Mouse (Mus musculus) layer of hippocampus, postnatal 36 days (tissue): ENCODE measurements at regions not wholly inside any gene's neighbourhood (a gene's known extent, or its start where the extent isn't known, plus 50 kb on each side); places are given as distances from the start of the nearest gene placed in this dataset.

ENCODE experiments used
- DNase-seq, 2 experiments: peaks; one replicate each; pipeline ENCODE4 v3.0.0; 2022

GRCm38 (mm10) chr9:87784872-87785271 lies 53.8 kb upstream of the Tbx18 start:
- DNase-seq: no peak

- no peak for DNase-seq
These were observed 80.7 kb upstream of the Tbx18 start for GRCm38 (mm10) chr9:87811746-87812145.

- no peak for DNase-seq
These were observed 91.2 kb upstream of the Tbx18 start for GRCm38 (mm10) chr9:87822276-87822675.

GRCm38 (mm10) chr9:87824691-87825230 lies 93.7 kb upstream of the Tbx18 start:
- no peak for DNase-seq

GRCm38 (mm10) chr9:87843898-87844297 lies 112.8 kb upstream of the Tbx18 start:
- DNase-seq: no peak

GRCm38 (mm10) chr9:87844453-87844852 lies 113.4 kb upstream of the Tbx18 start:
- DNase-seq: no peak

GRCm38 (mm10) chr9:87848882-87849281 lies 117.8 kb upstream of the Tbx18 start:
- DNase-seq: no peak

GRCm38 (mm10) chr9:87850133-87850532 lies 119.1 kb upstream of the Tbx18 start:
- DNase-seq: no peak

- no peak for DNase-seq
These were observed 130.5 kb upstream of the Tbx18 start for GRCm38 (mm10) chr9:87861588-87861987.

- DNase-seq: no peak
These were observed 134.2 kb upstream of the Tbx18 start for GRCm38 (mm10) chr9:87865236-87865635.

GRCm38 (mm10) chr9:87872384-87872905 lies 141.4 kb upstream of the Tbx18 start:
- DNase-seq: no peak

GRCm38 (mm10) chr9:87882587-87882986 lies 151.5 kb upstream of the Tbx18 start:
- no peak for DNase-seq

- DNase-seq: no peak
These were observed 152.0 kb upstream of the Tbx18 start for GRCm38 (mm10) chr9:87883069-87883468.

- DNase-seq: no peak
These were observed 163.0 kb upstream of the Tbx18 start for GRCm38 (mm10) chr9:87894051-87894450.

GRCm38 (mm10) chr9:87894596-87894995 lies 163.5 kb upstream of the Tbx18 start:
- no peak for DNase-seq

- no peak for DNase-seq
These were observed 164.5 kb upstream of the Tbx18 start for GRCm38 (mm10) chr9:87895526-87895925.

- DNase-seq: no peak
These were observed 166.3 kb upstream of the Tbx18 start for GRCm38 (mm10) chr9:87897336-87897735.

GRCm38 (mm10) chr9:87899368-87899767 lies 168.3 kb upstream of the Tbx18 start:
- DNase-seq: no peak

GRCm38 (mm10) chr9:87899800-87900199 lies 168.7 kb upstream of the Tbx18 start:
- no peak for DNase-seq

GRCm38 (mm10) chr9:87921291-87921690 lies 190.2 kb upstream of the Tbx18 start:
- DNase-seq: no peak

- no peak for DNase-seq
These were observed 194.1 kb upstream of the Tbx18 start for GRCm38 (mm10) chr9:87925151-87925550.

GRCm38 (mm10) chr9:87933230-87933629 lies 202.2 kb upstream of the Tbx18 start:
- no peak for DNase-seq

- DNase-seq: no peak
These were observed 221.4 kb upstream of the Tbx18 start for GRCm38 (mm10) chr9:87952426-87952825.

GRCm38 (mm10) chr9:87954941-87955340 lies 223.9 kb upstream of the Tbx18 start:
- DNase-seq: no peak

GRCm38 (mm10) chr9:87961796-87962195 lies 230.7 kb upstream of the Tbx18 start:
- no peak for DNase-seq
